Mouse (Mus musculus): ENCODE data around the gene Abhd10. TPM values are rescaled to one million over a fixed set of nuclear protein-coding genes. Genes with fewer than 3 reads are reported as not detected.

Abhd10 gene
- 17.5 TPM for polyA plus RNA-seq (2014; fragmentation: Illumina TruSeq; extraction: RNeasy Lipid Tissue Mini Kit (QIAGEN cat#74804); ENCODE audit: low read depth, low replicate concordance)

GRCm38 (mm10) chr16:45742615-45743476 is at the start of gene Abhd10:
Gene Abhd10, minus strand, starts transcription at chr16:45742955.

GRCm38 (mm10) chr16:45724061-45724741 is 18.6 kb downstream of the Abhd10 start, which contains the start of gene Tagln3:
Gene Tagln3, minus strand, starts transcription at chr16:45724608.

GRCm38 (mm10) chr16:45693558-45693957 is 49.2 kb downstream of the Abhd10 start, which contains the start of gene Tmprss7:
Gene Tmprss7, minus strand, starts transcription at chr16:45693658.

Other genes with a start within 250 kb of the Abhd10 start
- gene Gm609, start 250.0 kb downstream of the Abhd10 start, polyA plus RNA-seq (2014; fragmentation: Illumina TruSeq; extraction: RNeasy Lipid Tissue Mini Kit (QIAGEN cat#74804); ENCODE audit: low read depth, low replicate concordance): not detected
- not detected for gene Gm17783, start 210.9 kb downstream of the Abhd10 start, polyA plus RNA-seq (2014; fragmentation: Illumina TruSeq; extraction: RNeasy Lipid Tissue Mini Kit (QIAGEN cat#74804); ENCODE audit: low read depth, low replicate concordance)
- not detected for gene Slc9c1, start 207.6 kb downstream of the Abhd10 start, polyA plus RNA-seq (2014; fragmentation: Illumina TruSeq; extraction: RNeasy Lipid Tissue Mini Kit (QIAGEN cat#74804); ENCODE audit: low read depth, low replicate concordance)
- not detected for gene Gcsam, start 132.6 kb downstream of the Abhd10 start, polyA plus RNA-seq (2014; fragmentation: Illumina TruSeq; extraction: RNeasy Lipid Tissue Mini Kit (QIAGEN cat#74804); ENCODE audit: low read depth, low replicate concordance)
- gene BC016579, start 88.9 kb downstream of the Abhd10 start, polyA plus RNA-seq (2014; fragmentation: Illumina TruSeq; extraction: RNeasy Lipid Tissue Mini Kit (QIAGEN cat#74804); ENCODE audit: low read depth, low replicate concordance): not detected
- gene Tmprss7, start 49.3 kb downstream of the Abhd10 start, polyA plus RNA-seq (2014; fragmentation: Illumina TruSeq; extraction: RNeasy Lipid Tissue Mini Kit (QIAGEN cat#74804); ENCODE audit: low read depth, low replicate concordance): not detected
- gene Tagln3, start 18.3 kb downstream of the Abhd10 start, polyA plus RNA-seq (2014; fragmentation: Illumina TruSeq; extraction: RNeasy Lipid Tissue Mini Kit (QIAGEN cat#74804); ENCODE audit: low read depth, low replicate concordance): 2.0 TPM
- gene Phldb2, start 210.6 kb upstream of the Abhd10 start, polyA plus RNA-seq (2014; fragmentation: Illumina TruSeq; extraction: RNeasy Lipid Tissue Mini Kit (QIAGEN cat#74804); ENCODE audit: low read depth, low replicate concordance): 14.3 TPM

Data from heart, adult 10 weeks (tissue).